Mouse (Mus musculus): Measurements from ENCODE around the gene Mms22l.
"Not testable (repeated sequence)": the region's sequence is repeated elsewhere in the genome, so short reads cannot be mapped to it uniquely, and the experiment has no call there.

Gene Mms22l

GRCm38 (mm10) chr4:24621422-24622187 lies 125.4 kb downstream of the Mms22l start:
- DNase-seq (ENCODE audit: low read depth), result no peak

- no peak for DNase-seq (ENCODE audit: low read depth)
These were observed 129.8 kb downstream of the Mms22l start for GRCm38 (mm10) chr4:24625951-24626584.

- DNase-seq (ENCODE audit: low read depth), result no peak
These were observed 130.4 kb downstream of the Mms22l start for GRCm38 (mm10) chr4:24626686-24627085.

GRCm38 (mm10) chr4:24627871-24628270 lies 131.6 kb downstream of the Mms22l start:
- DNase-seq (ENCODE audit: low read depth), result no peak

- no peak for DNase-seq (ENCODE audit: low read depth)
These were observed 134.2 kb downstream of the Mms22l start for GRCm38 (mm10) chr4:24630430-24630829.

GRCm38 (mm10) chr4:24631177-24631911 lies 135.1 kb downstream of the Mms22l start:
- DNase-seq (ENCODE audit: low read depth), result no peak

GRCm38 (mm10) chr4:24642306-24642705 lies 146.1 kb downstream of the Mms22l start:
- DNase-seq (ENCODE audit: low read depth), result no peak

GRCm38 (mm10) chr4:24644735-24645134 lies 148.5 kb downstream of the Mms22l start:
- DNase-seq (ENCODE audit: low read depth), result not testable (repeated sequence)

All from naive thymus-derived CD4-positive, alpha-beta T cell, adult 2 months (primary cell).